Mouse (Mus musculus) liver, embryonic 11.5 days (tissue): ENCODE data around the gene Gm10277. TPM values are rescaled to one million over a fixed set of nuclear protein-coding genes. Genes with fewer than 3 reads are reported as not detected.

Experiments
- ATAC-seq: fragments of 200-750 bp; cut with Nextera tagmentation; replicated peaks from 2 replicates; pipeline ENCODE4 v1.8.0; 2017; ENCODE audit warnings: moderate number of reproducible peaks, mild to moderate bottlenecking, moderate TSS enrichment, moderate library complexity; ENCODE audit not compliant: low FRiP score
- DNase-seq: peaks from one replicate; pipeline ENCODE4 v3.0.0-alpha.2; 2017; ENCODE audit warnings: low spot score
- H3K27ac ChIP-seq: fragments of 300-500 bp; sonication (generic); 2 replicates; pipeline ENCODE4 v1.5.1; 2014; ENCODE audit warnings: mild to moderate bottlenecking, low read depth, low read length, control low read depth
- H3K27me3 ChIP-seq: fragments of 300-500 bp; sonication (generic); replicated peaks from 2 replicates; pipeline ENCODE4 v1.6.1; 2014; ENCODE audit warnings: low read length, mixed read lengths; ENCODE audit not compliant: control insufficient read depth, insufficient read depth
- H3K36me3 ChIP-seq: fragments of 300-500 bp; sonication (generic); 2 replicates; pipeline ENCODE4 v1.6.1; 2014; ENCODE audit warnings: mild to moderate bottlenecking, low read length, moderate library complexity, mixed read lengths; ENCODE audit not compliant: control insufficient read depth, insufficient read depth
- H3K4me1 ChIP-seq: fragments of 300-500 bp; sonication (generic); replicated peaks from 2 replicates; pipeline ENCODE4 v1.6.1; 2014; ENCODE audit warnings: low read length, mixed read lengths; ENCODE audit not compliant: control insufficient read depth, insufficient read depth
- H3K4me2 ChIP-seq: fragments of 300-500 bp; sonication (generic); 2 replicates; pipeline ENCODE4 v1.6.1; 2014; ENCODE audit warnings: mild to moderate bottlenecking, control low read depth, moderate library complexity
- H3K4me3 ChIP-seq: fragments of 300-500 bp; sonication (generic); 2 replicates; pipeline ENCODE4 v1.5.1; 2014; ENCODE audit warnings: low read depth, low read length, control low read depth
- H3K9ac ChIP-seq: fragments of 300-500 bp; sonication (generic); 2 replicates; pipeline ENCODE4 v1.6.1; 2014; ENCODE audit warnings: low read depth, low read length, control low read depth
- H3K9me3 ChIP-seq: fragments of 300-500 bp; sonication (generic); 2 replicates; pipeline ENCODE4 v1.6.1; 2016; ENCODE audit warnings: low read length, inconsistent platforms, mixed read lengths; ENCODE audit not compliant: control insufficient read depth
- WGBS: fragments of 180-500 bp; shearing (Covaris S2); extraction: QIAGEN DNeasy Blood & Tissue Kit; methylation state at CpG from one replicate; pipeline ENCODE4 v1.1.7; 2014; 5-methylcytosine and 5-hydroxymethylcytosine counted together
- polyA plus RNA-seq: library from polyadenylated mRNA; unstranded; fragments of >200 nt; fragmentation: Nextera tagmentation; extraction: Ambion mirVana; gene quantifications from 2 replicates; pipeline ENCODE4 v1.2.1, GENCODE M21; 2014

The Gm10277 gene
- polyA plus RNA-seq, 1 experiment from 2014 or later = 2.0 TPM

- peaks cover 8% of the 10 kb centered on the region; the same call in 1 of the 2 replicates for H3K36me3 ChIP-seq
- WGBS = 30% methylated on average over 18 of the region's 18 CpGs
- peak overlapping the region; percentile 70 for H3K4me2 ChIP-seq
- DNase-seq (no peak), ATAC-seq (peak; percentile 56; the same call in 1 of the 2 replicates)
- H3K9me3 ChIP-seq = no peaks in the 10 kb centered on the region
- H3K4me1 ChIP-seq = peaks cover 82% of the 10 kb centered on the region
- H3K27me3 ChIP-seq = no peaks in the 10 kb centered on the region
- peak overlapping the region; percentile 58 for H3K9ac ChIP-seq
- peak overlapping the region; percentile 31 for H3K4me3 ChIP-seq
- peak overlapping the region; percentile 98 for H3K27ac ChIP-seq
Observed at GRCm38 (mm10) chr11:77783747-77784646, 3.5 kb downstream of the Gm10277 start.

DNA sequence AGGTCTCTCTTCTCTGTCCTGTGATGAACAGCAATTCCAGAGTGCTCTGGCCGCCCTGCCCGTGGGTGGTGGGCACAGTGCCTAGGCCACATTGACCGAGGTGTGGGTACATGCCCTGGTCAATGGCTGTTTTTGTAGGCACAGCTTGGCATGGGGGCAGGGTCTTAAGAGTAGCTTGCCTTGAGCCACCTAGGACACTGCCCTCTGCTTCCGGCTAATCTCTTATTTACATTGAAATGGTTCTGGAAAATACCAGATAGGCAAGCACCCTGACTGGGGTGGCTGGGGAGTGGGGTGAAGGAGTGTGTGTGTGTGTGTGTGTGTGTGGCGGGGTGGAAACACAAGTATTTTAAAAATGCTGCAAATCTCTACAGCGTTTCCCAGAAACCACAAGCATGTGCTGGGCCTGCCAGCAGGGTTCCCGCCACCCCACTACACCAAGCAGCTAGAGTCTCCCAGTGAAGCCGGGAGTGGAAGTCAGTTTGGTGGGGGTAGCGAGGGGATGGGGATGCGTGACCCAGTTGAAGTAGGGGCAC is 4.3 kb downstream of the Gm10277 start:
- peak overlapping the region; percentile 98 for H3K27ac ChIP-seq
- peaks cover 78% of the 10 kb centered on the region for H3K4me1 ChIP-seq
- peaks cover 10% of the 10 kb centered on the region for H3K36me3 ChIP-seq
- no peak for DNase-seq
- no peak for ATAC-seq
- no peaks in the 10 kb centered on the region for H3K27me3 ChIP-seq
- peak overlapping the region; percentile 58 for H3K9ac ChIP-seq
- 55% methylated on average over 10 of the region's 10 CpGs for WGBS
- H3K4me2 ChIP-seq = peak overlapping the region; percentile 70
- peak overlapping the region; percentile 31 for H3K4me3 ChIP-seq
- no peaks in the 10 kb centered on the region for H3K9me3 ChIP-seq

- no peaks in the 10 kb centered on the region for H3K9me3 ChIP-seq
- no peak overlapping the region for H3K9ac ChIP-seq
- peak overlapping the region; percentile 4 for H3K27ac ChIP-seq
- ATAC-seq = no peak
- H3K36me3 ChIP-seq = peaks cover 17% of the 10 kb centered on the region
- WGBS = 84% methylated on average over 7 of the region's 7 CpGs
- H3K4me1 ChIP-seq = peaks cover 70% of the 10 kb centered on the region
- no peaks in the 10 kb centered on the region for H3K27me3 ChIP-seq
- H3K4me2 ChIP-seq = no peak overlapping the region
- DNase-seq = no peak
- no peak overlapping the region for H3K4me3 ChIP-seq
Observed at GRCm38 (mm10) chr11:77782104-77782815, 5.3 kb downstream of the Gm10277 start.

- ATAC-seq (no peak), DNase-seq (no peak)
- H3K4me1 ChIP-seq = peaks cover 62% of the 10 kb centered on the region
- no peaks in the 10 kb centered on the region for H3K27me3 ChIP-seq
- no peaks in the 10 kb centered on the region for H3K9me3 ChIP-seq
- H3K27ac ChIP-seq = 0 out of 2 replicates have a peak overlapping the region, but pooled peaks have one; percentile 4
- H3K4me2 ChIP-seq = no peak overlapping the region
- 74% methylated on average over 7 of the region's 7 CpGs for WGBS
- peaks cover 21% of the 10 kb centered on the region for H3K36me3 ChIP-seq
- H3K4me3 ChIP-seq = no peak overlapping the region
- H3K9ac ChIP-seq = no peak overlapping the region
Observed at GRCm38 (mm10) chr11:77781088-77781487, 6.5 kb downstream of the Gm10277 start.

DNA sequence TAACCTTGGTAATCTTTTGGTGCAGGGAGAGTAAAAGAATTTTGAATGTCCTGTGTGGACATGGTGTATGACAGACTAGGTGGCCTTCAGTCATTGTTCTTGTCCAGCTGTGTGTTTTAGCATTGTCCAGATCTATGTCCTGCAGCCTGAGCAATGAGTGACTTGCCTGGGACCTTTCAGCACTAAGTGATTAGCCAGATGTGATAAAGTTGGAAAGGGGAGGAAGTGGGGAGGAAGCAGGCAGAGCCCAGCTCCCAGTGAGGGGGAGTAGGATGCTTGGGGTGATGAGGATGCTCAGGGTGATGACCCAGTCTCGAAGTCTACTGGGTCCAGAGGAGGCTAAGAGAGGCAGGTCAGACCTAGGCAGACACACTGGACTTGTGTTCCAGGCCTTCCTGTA is 8.3 kb downstream of the Gm10277 start:
- H3K27ac ChIP-seq = no peak overlapping the region; the same call in 1 of the 2 replicates
- H3K36me3 ChIP-seq = peaks cover 21% of the 10 kb centered on the region
- no peaks in the 10 kb centered on the region for H3K27me3 ChIP-seq
- no peak overlapping the region for H3K4me3 ChIP-seq
- 81% methylated on average over 1 of the region's 1 CpGs for WGBS
- DNase-seq (peak; percentile 28), ATAC-seq (no peak)
- no peak overlapping the region for H3K9ac ChIP-seq
- peaks cover 51% of the 10 kb centered on the region for H3K4me1 ChIP-seq
- no peak overlapping the region for H3K4me2 ChIP-seq
- no peaks in the 10 kb centered on the region for H3K9me3 ChIP-seq

- Histone ChIP-seq H3K4me3 (no peak overlapping the region), H3K36me3 (peaks cover 17% of the 10 kb centered on the region), H3K27ac (no peak overlapping the region), H3K4me2 (no peak overlapping the region), H3K9me3 (no peaks in the 10 kb centered on the region), H3K9ac (no peak overlapping the region), H3K4me1 (peaks cover 49% of the 10 kb centered on the region), H3K27me3 (no peaks in the 10 kb centered on the region)
- 89% methylated on average over 17 of the region's 17 CpGs for WGBS
- ATAC-seq = no peak
- no peak for DNase-seq
Observed at GRCm38 (mm10) chr11:77777937-77778336, 9.6 kb downstream of the Gm10277 start.

GRCm38 (mm10) chr11:77777436-77777835 is 10.1 kb downstream of the Gm10277 start:
- Histone ChIP-seq H3K4me2 (no peak overlapping the region), H3K4me1 (peaks cover 50% of the 10 kb centered on the region), H3K9ac (no peak overlapping the region), H3K27me3 (no peaks in the 10 kb centered on the region), H3K4me3 (no peak overlapping the region), H3K27ac (no peak overlapping the region), H3K9me3 (no peaks in the 10 kb centered on the region), H3K36me3 (peaks cover 17% of the 10 kb centered on the region)
- no peak for ATAC-seq
- DNase-seq = no peak
- WGBS = 89% methylated on average over 17 of the region's 17 CpGs

- ATAC-seq (no peak), DNase-seq (no peak)
- Histone ChIP-seq H3K27ac (peak overlapping the region; percentile 43; the same call in 1 of the 2 replicates), H3K27me3 (no peaks in the 10 kb centered on the region), H3K36me3 (peaks cover 17% of the 10 kb centered on the region), H3K4me3 (no peak overlapping the region), H3K4me1 (peaks cover 50% of the 10 kb centered on the region), H3K9me3 (no peaks in the 10 kb centered on the region), H3K9ac (0 out of 2 replicates have a peak overlapping the region, but pooled peaks have one; percentile 14), H3K4me2 (no peak overlapping the region; the same call in 1 of the 2 replicates)
- WGBS = 38% methylated on average over 9 of the region's 9 CpGs
Observed at GRCm38 (mm10) chr11:77775701-77776400, 11.7 kb downstream of the Gm10277 start.
